Mouse (Mus musculus) ES-Bruce4 (cell line): ENCODE results near the gene Orc6.

Source experiments
- CTCF ChIP-seq: IDR thresholded peaks from one replicate; pipeline ENCODE4 v1.8.1; 2011; ENCODE audit warnings: low read depth, low read length
- EP300 ChIP-seq: IDR thresholded peaks from 2 replicates; pipeline ENCODE4 v1.6.1; 2011; ENCODE audit warnings: low read depth, low read length; ENCODE audit not compliant: insufficient read depth
- POLR2A ChIP-seq: IDR thresholded peaks from one replicate; pipeline ENCODE4 v1.8.1; 2011; ENCODE audit warnings: low read length; ENCODE audit not compliant: insufficient read depth

- TF ChIP-seq POLR2A (no peak), CTCF (no peak), EP300 (no peak)
Observed at GRCm38 (mm10) chr8:85327036-85327435, 27.6 kb downstream of the Orc6 start.
